Mouse (Mus musculus) embryonic fibroblast, embryonic 13.5 days (primary cell): Measurements from ENCODE around the gene Loxl1.

Experiments
- CTCF ChIP-seq: IDR thresholded peaks from 2 replicates; pipeline ENCODE4 v1.5.1; 2011; ENCODE audit warnings: mild to moderate bottlenecking, control low read depth, low read length, moderate library complexity, borderline replicate concordance; ENCODE audit not compliant: insufficient read depth
- POLR2A ChIP-seq: IDR thresholded peaks from 2 replicates; pipeline ENCODE4 v1.6.1; 2011; ENCODE audit warnings: low read depth, mild to moderate bottlenecking, control low read depth, low read length, moderate library complexity

DNA sequence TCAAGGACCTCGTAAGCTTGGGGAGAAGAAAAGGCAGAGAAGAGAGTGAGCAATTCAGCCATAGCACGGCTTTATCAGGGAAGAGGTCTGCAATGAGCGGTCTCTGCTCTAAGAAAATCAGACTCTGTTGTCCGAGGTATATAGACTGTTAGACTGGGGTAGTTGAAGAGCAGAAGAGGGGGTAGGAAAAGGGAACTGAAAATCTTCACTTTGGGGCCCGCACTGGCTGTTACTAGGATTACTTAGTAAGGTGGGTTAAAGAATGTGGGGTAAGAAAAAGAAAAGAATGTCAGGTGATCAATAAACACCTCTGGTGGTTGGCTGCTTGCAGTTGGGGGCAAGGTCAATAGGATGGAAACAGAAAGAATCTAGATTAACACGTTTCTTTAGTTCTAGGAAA is 40.2 kb upstream of the Loxl1 start:
- TF ChIP-seq POLR2A, result no peak
- TF ChIP-seq CTCF, result no peak
